Mouse (Mus musculus) heart, postnatal 14 days (tissue): ENCODE results near the gene Emp3. TPM values are rescaled to one million over a fixed set of nuclear protein-coding genes. Genes with fewer than 3 reads are reported as not detected.
"Not testable (repeated sequence)": the region's sequence is repeated elsewhere in the genome, so short reads cannot be mapped to it uniquely, and the experiment has no call there.

Experiments
- DNase-seq, 2 experiments: peaks; one replicate each; pipeline ENCODE4 v3.0.0; 2021 to 2022
- intact Hi-C: fragments of 180-260 bp; cut with DNase I; formaldehyde crosslinking; loops from one replicate; pipeline ENCODE4 v1.15.1; 2025
- total RNA-seq, 2 experiments: library from RNA; stranded (reverse); gene quantifications; 2 replicates each; pipeline ENCODE4 v1.2.3; 2021

Emp3 gene
- total RNA-seq, 2 experiments from 2014 or later: 25.7 to 32.4 TPM

GRCm38 (mm10) chr7:45917004-45917704, 4.0 kb downstream of the Emp3 start:
- peak in 1 of 2 experiments; percentile 20 for DNase-seq

GRCm38 (mm10) chr7:45916056-45917003, 4.9 kb downstream of the Emp3 start:
- peak; percentile 78 to 82 for DNase-seq
- intact Hi-C loops: no loop called here

More at GRCm38 (mm10) chr7:45917004-45917704, 4.0 kb downstream of the Emp3 start:
- intact Hi-C loops: no loop called here

GRCm38 (mm10) chr7:45915011-45915410, 6.2 kb downstream of the Emp3 start:
- DNase-seq: no peak
- intact Hi-C loops: no loop called here

GRCm38 (mm10) chr7:45914067-45914466, 7.1 kb downstream of the Emp3 start:
- no peak for DNase-seq
- intact Hi-C loops: no loop called here

- intact Hi-C loops: no loop called here
- DNase-seq: no peak
Observed at GRCm38 (mm10) chr7:45909145-45909544, 12.1 kb downstream of the Emp3 start.

GRCm38 (mm10) chr7:45908384-45908783, 12.8 kb downstream of the Emp3 start:
- intact Hi-C loops: no loop called here
- no peak for DNase-seq

- DNase-seq: no peak
- intact Hi-C loops: no loop called here
Observed at GRCm38 (mm10) chr7:45906622-45907021, 14.6 kb downstream of the Emp3 start.

GRCm38 (mm10) chr7:45902481-45903002, 18.7 kb downstream of the Emp3 start:
- no peak for DNase-seq
- intact Hi-C loops: no loop called here

- intact Hi-C loops: no loop called here
- DNase-seq: no peak
Observed at GRCm38 (mm10) chr7:45901562-45901961, 19.6 kb downstream of the Emp3 start.

GRCm38 (mm10) chr7:45898125-45898524, 23.1 kb downstream of the Emp3 start:
- intact Hi-C loops, DNase-seq: not testable (repeated sequence)

GRCm38 (mm10) chr7:45897258-45897757, 23.9 kb downstream of the Emp3 start:
- intact Hi-C loops: loop anchor here (2.0 kb wide), 2 partner anchors 23 to 25 kb away; partner anchors contain the start of genes Emp3 and Kdelr1
- peak; percentile 44 to 61 for DNase-seq

- intact Hi-C loops: loop anchor here (2.0 kb wide), 2 partner anchors 24 kb away; partner anchors contain the start of genes Emp3 and Kdelr1
Observed at GRCm38 (mm10) chr7:45896517-45897257, 24.5 kb downstream of the Emp3 start, which contains the start of the genes Syngr4 and Tmem143. Gene Syngr4 (minus strand): TSS chr7:45896714. Gene Tmem143 (plus strand): TSS chr7:45896941.

GRCm38 (mm10) chr7:45895931-45896516, 25.2 kb downstream of the Emp3 start:
- intact Hi-C loops: loop anchor here (2.0 kb wide), 2 partner anchors 23 to 25 kb away; partner anchors contain the start of genes Emp3 and Kdelr1
- DNase-seq: no peak

More at GRCm38 (mm10) chr7:45896517-45897257, 24.5 kb downstream of the Emp3 start, which contains the start of the genes Syngr4 and Tmem143:
- DNase-seq: peak; percentile 97

GRCm38 (mm10) chr7:45892651-45893050, 28.6 kb downstream of the Emp3 start:
- intact Hi-C loops: no loop called here
- no peak for DNase-seq

- intact Hi-C loops: no loop called here
- no peak for DNase-seq
Observed at GRCm38 (mm10) chr7:45887246-45887645, 34.0 kb downstream of the Emp3 start.

GRCm38 (mm10) chr7:45881011-45881410, 40.2 kb downstream of the Emp3 start:
- intact Hi-C loops: no loop called here
- DNase-seq: no peak

GRCm38 (mm10) chr7:45880531-45880930, 40.7 kb downstream of the Emp3 start:
- intact Hi-C loops: no loop called here
- no peak for DNase-seq

- DNase-seq, intact Hi-C loops: not testable (repeated sequence)
Observed at GRCm38 (mm10) chr7:45878278-45878677, 42.9 kb downstream of the Emp3 start, which contains the start of gene Grin2d. Gene Grin2d (minus strand): TSS chr7:45878378.

GRCm38 (mm10) chr7:45876895-45877294, 44.3 kb downstream of the Emp3 start:
- intact Hi-C loops: no loop called here
- no peak for DNase-seq
